Mouse (Mus musculus) v-Abl transformed pro-B cells (cell line): ENCODE results near the gene Acvrl1.

Experiments
- in situ Hi-C, 2 experiments: fragments of 400-800 bp; cut with MboI; formaldehyde crosslinking; loops; one replicate each; pipeline ENCODE4 v1.15.1; 2025; ENCODE audit not compliant: unreplicated experiment in 2 of 2

Gene Acvrl1

DNA sequence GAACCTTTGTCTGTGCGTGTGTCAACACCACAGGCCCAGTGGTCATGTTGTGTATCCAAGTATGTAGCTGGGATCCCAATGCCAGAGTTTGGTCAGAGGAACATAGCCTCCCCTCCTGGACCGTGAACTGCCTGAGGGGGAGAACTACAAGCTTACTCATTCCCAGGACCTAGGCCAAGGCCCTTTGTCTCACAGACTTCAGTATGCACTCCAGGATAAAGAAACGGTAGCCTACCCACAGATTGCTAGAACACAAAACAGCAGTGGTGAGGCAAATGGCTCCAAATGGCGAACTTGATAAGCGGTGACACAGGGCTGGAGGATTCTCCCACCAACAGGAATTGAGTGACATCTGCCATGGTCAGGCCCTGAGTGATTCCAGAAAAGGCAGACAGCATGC, 35.5 kb downstream of the Acvrl1 start:
- in situ Hi-C loops = no loop called here

GRCm38 (mm10) chr15:101164291-101164690, 36.0 kb downstream of the Acvrl1 start:
- in situ Hi-C loops = no loop called here

GRCm38 (mm10) chr15:101165658-101166437, 37.5 kb downstream of the Acvrl1 start:
- in situ Hi-C loops = no loop called here

DNA sequence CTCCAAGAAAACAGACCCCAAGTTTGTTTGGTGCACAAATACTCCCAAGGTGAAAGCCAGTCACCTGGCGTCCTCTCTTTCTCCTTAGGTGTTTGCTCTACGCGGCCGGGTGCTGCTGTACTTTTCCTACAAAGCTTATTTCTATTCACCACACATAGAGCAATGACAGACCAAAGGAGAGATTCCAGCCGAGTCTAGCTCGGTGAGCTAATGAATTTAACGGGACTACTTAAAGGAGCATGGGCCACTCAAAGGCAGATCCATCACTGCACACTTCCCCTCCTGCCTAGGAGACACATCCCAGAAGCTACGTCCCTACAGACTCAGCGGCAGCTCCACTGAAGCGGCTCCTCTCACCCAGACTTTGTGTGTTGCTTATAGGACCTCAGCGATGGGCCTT, 39.2 kb downstream of the Acvrl1 start:
- in situ Hi-C loops = no loop called here

GRCm38 (mm10) chr15:101169910-101170309, 41.6 kb downstream of the Acvrl1 start:
- in situ Hi-C loops = no loop called here

GRCm38 (mm10) chr15:101170413-101170980, 42.2 kb downstream of the Acvrl1 start:
- in situ Hi-C loops = no loop called here

DNA sequence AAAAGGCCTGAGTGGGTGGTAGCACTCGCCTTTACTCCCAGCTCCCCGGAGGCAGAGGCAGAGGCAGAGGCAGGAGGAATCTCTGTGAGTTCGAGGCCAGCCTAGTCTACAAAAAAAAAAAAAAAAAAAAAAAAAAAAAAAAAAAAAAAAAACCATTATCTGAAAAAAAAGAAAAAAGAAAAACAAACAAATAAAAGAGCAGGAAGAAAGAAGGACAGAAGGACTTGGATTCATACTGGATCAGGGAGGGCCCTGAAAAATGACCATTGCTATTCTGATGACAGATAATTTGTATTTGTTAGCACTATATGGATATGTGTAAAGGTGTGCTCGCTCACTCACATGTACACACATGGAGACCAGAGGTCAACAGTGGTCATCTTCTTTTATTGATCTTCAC, 43.0 kb downstream of the Acvrl1 start:
- in situ Hi-C loops = no loop called here

DNA sequence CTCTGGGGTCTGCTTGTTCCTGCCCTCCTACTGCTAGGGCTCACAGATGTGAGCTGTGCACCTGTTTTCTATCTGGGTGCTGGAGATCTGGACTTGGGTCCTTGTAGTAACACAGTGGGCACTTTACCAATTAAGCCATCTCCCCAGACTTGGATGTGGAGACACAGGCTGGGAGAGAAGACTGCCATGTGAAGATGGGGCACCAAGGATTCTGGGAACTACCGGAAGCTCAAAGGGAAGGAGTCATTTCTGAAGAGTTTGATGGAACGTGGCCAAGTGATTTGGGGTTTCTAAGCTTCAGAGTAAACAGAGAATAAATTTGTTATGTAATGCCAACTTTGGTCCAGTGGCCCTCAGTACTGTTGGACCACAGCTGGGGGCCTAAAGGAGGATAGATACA, 43.7 kb downstream of the Acvrl1 start:
- in situ Hi-C loops = no loop called here

DNA sequence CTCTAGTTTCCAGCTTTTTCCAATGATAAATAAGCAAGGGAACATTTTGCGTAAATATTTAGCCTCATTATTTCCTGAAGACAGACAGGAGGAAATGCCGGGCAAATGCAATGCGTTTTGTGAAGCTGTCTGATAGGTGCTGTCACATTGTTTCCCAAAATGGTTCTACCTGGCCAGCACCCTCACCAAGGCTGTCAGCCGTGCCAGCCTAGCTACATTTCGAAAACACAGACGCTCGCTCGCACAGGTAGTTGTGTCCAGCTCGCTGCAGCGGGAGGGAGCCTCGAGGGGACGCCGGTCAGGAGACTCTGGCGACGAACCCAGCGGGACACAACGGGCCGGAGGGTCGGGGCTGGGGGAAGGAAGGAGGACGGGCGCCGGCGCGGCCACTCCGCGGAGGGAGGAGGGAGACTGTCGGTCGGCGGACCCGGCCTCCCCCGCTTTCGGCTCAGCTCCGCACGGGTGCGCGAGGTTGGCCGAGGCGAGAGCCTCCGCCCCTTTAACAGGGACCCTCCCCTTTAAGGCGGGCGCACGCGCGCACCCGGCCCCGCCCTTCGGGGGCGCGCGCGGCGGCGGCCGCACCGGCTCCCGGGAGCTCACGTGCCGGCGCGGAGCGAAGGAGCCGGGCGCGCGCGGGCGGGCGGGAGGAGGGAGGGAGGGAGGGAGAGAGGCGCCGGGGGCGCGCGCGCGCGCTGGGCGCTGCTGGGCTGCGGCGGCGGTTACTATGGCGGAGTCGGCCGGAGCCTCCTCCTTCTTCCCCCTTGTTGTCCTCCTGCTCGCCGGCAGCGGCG, 45.3 kb downstream of the Acvrl1 start, which contains the start of gene Acvr1b:
TSS of gene Acvr1b (plus strand) at position 647 of the 791 bp plus-strand sequence.
- in situ Hi-C loops = no loop called here

GRCm38 (mm10) chr15:101174294-101175130, 46.2 kb downstream of the Acvrl1 start:
- in situ Hi-C loops = no loop called here

GRCm38 (mm10) chr15:101175131-101175460, 46.8 kb downstream of the Acvrl1 start:
- in situ Hi-C loops = no loop called here

- in situ Hi-C loops = no loop called here
Observed at GRCm38 (mm10) chr15:101175613-101176283, 47.4 kb downstream of the Acvrl1 start.

DNA sequence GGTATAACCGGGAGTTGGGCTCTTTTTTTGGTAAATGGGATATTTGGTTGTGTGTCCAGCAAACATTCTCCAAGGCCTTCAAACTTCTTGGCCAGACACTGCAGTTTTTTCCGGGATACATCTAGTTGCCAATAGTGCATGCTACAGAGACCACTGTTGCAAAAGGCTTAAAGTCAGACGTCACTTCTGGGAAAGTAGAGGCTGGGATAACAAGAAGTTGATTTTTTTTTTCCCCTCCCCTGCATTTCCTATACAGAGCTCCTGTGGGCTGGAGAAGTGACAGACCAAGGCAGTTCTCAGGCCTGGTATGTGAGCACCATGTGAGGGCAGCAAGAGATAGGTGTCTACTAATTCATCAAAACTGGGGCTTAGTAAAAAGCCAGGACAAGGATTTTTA, 48.0 kb downstream of the Acvrl1 start:
- in situ Hi-C loops = no loop called here

GRCm38 (mm10) chr15:101176795-101177691, 48.7 kb downstream of the Acvrl1 start:
- in situ Hi-C loops = no loop called here

DNA sequence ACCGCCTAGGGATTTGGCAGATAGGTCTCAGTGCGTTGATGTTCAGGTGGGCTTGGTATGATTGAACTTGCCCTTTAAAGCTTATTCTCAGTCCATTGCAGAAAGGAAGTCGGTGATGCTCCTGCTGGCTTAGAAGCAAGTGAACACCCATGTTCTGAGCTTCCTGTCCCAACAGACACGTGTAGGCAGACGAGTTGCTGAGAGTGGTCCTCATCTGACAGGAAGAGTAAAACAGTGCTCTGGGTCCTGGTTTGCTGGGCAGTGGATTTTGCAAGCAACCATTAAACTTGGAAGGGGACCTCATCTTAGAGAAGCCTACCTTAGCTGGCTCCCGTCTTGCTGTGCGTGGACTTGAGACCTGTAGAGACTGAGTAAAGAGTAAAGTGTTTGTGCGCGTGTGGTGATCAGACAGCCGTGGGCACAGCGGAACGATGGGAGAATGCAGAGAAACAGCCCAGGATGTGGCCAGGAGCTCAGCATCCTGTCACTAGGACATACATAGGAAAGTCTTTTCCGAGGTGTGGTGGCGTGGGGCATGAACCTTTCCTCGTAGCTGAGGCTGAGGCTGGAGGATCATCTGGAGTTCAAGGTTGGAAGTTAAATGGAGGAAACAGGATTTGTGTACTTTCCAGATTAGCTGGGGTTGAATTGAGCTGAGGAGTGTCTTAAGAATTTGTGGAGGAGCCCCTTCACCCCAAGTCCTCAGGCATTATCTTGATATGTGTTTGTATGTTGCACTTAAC, 52.2 kb downstream of the Acvrl1 start:
- in situ Hi-C loops = no loop called here

DNA sequence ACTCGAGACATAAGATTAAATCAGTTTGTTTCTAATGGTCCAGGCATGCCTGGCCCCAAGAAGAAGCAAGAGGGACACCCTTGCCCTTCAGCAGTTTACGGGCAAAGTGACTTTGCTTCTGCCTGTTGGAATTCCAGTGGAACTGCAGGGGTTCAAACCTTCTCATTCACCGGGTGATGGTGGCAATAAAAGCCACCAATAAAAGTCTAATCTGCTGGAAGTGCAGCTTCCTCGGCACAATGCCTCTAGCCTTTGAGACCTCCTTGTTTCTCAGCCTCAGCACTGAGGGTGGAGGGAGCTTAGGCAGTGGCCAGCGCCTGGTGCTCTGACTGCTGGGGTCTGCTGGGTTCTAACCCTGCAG, 52.8 kb downstream of the Acvrl1 start:
- in situ Hi-C loops = no loop called here

DNA sequence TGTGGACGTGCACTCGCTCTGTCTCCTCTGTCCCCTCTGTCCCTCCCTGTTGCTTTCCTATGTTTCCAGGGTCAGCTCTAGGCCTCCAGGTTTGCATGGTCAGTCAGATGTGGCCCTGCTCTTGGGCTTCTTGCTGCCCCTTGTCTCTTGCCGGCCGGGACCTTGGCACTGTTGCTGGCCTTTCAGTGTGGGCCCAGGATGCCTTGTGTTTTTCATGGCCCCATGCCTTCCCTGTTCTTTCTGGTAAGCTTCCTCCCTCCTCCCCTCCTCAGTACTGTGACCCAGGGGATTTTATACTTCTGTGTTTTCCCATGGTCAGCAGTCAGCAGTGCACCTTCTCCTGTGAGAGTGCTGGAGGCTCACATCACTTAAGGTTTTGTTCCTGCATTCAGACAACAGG, 53.2 kb downstream of the Acvrl1 start:
- in situ Hi-C loops = no loop called here

GRCm38 (mm10) chr15:101182676-101183075, 54.4 kb downstream of the Acvrl1 start:
- in situ Hi-C loops = no loop called here

DNA sequence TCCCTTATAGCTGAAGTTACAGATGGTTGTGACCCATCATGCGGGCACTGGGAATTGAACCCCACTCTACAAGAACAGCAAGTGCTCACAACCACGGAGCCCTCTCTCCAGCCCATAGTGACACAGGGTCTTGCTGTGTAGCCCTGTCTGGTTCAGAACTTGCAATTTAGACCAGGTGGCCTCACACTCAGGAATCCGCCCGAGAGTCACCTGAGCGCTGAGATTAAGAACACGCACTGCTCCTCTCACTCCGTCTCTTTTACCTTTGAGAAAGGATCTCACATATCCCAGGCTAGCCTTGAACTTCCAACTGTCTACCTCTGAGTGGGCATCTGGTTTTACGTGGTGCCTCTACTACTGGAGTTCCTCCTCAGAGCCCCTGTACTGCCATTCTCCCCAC, 56.0 kb downstream of the Acvrl1 start:
- in situ Hi-C loops = no loop called here
